Mouse (Mus musculus) liver, embryonic 14.5 days (tissue): ENCODE measurements at regions not wholly inside any gene's neighbourhood (a gene's known extent, or its start where the extent isn't known, plus 50 kb on each side); places are given as distances from the start of the nearest gene placed in this dataset.

Experiments
- ATAC-seq: fragments of 200-750 bp; cut with Nextera tagmentation; 2 replicates; pipeline ENCODE4 v1.8.0; 2017; ENCODE audit warnings: moderate number of reproducible peaks, mild to moderate bottlenecking, moderate library complexity; ENCODE audit not compliant: insufficient read depth
- DNase-seq, 3 experiments: peaks; one replicate each; pipeline ENCODE4 v3.0.0-alpha.2; 2012 to 2013; ENCODE audit warnings: low read depth in 3 of 3, low spot score in 3 of 3
- H3K27ac ChIP-seq: fragments of 300-500 bp; sonication (generic); 2 replicates; pipeline ENCODE4 v1.5.1; 2014; ENCODE audit warnings: moderate library complexity, mild to moderate bottlenecking, control low read depth, inconsistent platforms
- H3K27me3 ChIP-seq: fragments of 300-500 bp; sonication (generic); 2 replicates; pipeline ENCODE4 v1.6.1; 2014; ENCODE audit warnings: mild to moderate bottlenecking, low read length, moderate library complexity; ENCODE audit not compliant: control insufficient read depth, insufficient read depth
- H3K36me3 ChIP-seq: fragments of 300-500 bp; sonication (generic); replicated peaks from 2 replicates; pipeline ENCODE4 v1.6.1; 2014; ENCODE audit warnings: low read depth; ENCODE audit not compliant: control insufficient read depth, insufficient read depth
- H3K4me1 ChIP-seq, 2 experiments: fragments of 200-500 bp in 1 of 2; fragments of 300-500 bp in 1 of 2; sonication (generic) in 1 of 2; replicated peaks; 2 replicates each; pipeline ENCODE4 v1.6.1; 2012 to 2014; ENCODE audit warnings: antibody characterized with exemption in 1 of 2, inconsistent platforms in 1 of 2, low read length in 1 of 2; ENCODE audit not compliant: control insufficient read depth in 2 of 2, insufficient read depth in 2 of 2
- H3K4me2 ChIP-seq: fragments of 300-500 bp; sonication (generic); 2 replicates; pipeline ENCODE4 v1.6.1; 2014; ENCODE audit warnings: low read depth, mild to moderate bottlenecking, control low read depth, moderate library complexity
- H3K4me3 ChIP-seq, 2 experiments: fragments of 200-500 bp in 1 of 2; fragments of 300-500 bp in 1 of 2; sonication (generic) in 1 of 2; 2 replicates each; pipeline ENCODE4 v1.5.1; 2012 to 2014; ENCODE audit warnings: low read depth in 2 of 2, low read length in 2 of 2, mild to moderate bottlenecking in 2 of 2, control low read depth in 1 of 2, inconsistent platforms in 1 of 2, moderate library complexity in 1 of 2; ENCODE audit not compliant: insufficient read depth in 1 of 2
- H3K9ac ChIP-seq: fragments of 300-500 bp; sonication (generic); replicated peaks from 2 replicates; pipeline ENCODE4 v1.6.1; 2014; ENCODE audit warnings: mild to moderate bottlenecking, control low read depth, moderate library complexity
- H3K9me3 ChIP-seq: fragments of 300-500 bp; sonication (generic); 2 replicates; pipeline ENCODE4 v1.6.1; 2016; ENCODE audit warnings: low read length, mixed read lengths; ENCODE audit not compliant: control insufficient read depth
- CTCF ChIP-seq: IDR thresholded peaks from 2 replicates; pipeline ENCODE4 v1.5.1; 2016; ENCODE audit warnings: antibody characterized with exemption, low read depth, control low read depth
- EP300 ChIP-seq: IDR thresholded peaks from 2 replicates; pipeline ENCODE4 v1.6.1; 2016; ENCODE audit warnings: antibody characterized with exemption, low read depth
- WGBS: fragments of 180-500 bp; shearing (Covaris S2); extraction: QIAGEN DNeasy Blood & Tissue Kit; methylation state at CpG from one replicate; pipeline ENCODE4 v1.1.7; 2014; ENCODE audit not compliant: insufficient replicate concordance; 5-methylcytosine and 5-hydroxymethylcytosine counted together

DNA sequence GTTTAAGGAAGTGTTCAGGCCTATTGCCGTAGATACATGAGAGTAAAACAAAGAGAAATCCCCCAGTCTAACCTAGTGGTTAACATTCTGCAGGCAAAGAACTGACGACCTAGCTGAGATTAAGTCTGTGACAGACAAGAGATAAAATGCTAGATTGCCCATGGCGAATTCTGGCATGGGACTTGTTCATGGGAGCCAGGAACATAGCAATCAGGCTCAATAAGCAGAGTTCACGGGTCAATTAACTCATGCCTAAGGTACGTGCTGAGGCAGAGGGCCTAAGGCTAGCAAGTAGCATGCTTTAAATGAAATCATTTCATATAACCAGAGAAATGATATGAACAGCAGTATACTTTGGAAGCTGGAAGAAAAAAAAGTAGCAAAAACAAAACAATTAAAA lies 1119.2 kb upstream of the Adgrl2 start:
- no peaks in the 10 kb centered on the region for H3K36me3 ChIP-seq
- no peaks in the 10 kb centered on the region for H3K4me1 ChIP-seq
- no peaks in the 10 kb centered on the region for H3K9me3 ChIP-seq
- WGBS = 63% methylated on average over 5 of the region's 5 CpGs
- no peak overlapping the region for H3K9ac ChIP-seq
- DNase-seq (no peak), ATAC-seq (no peak)
- no peak overlapping the region for H3K4me3 ChIP-seq
- no peaks in the 10 kb centered on the region for H3K27me3 ChIP-seq
- no peak overlapping the region for H3K4me2 ChIP-seq
- no peak overlapping the region for H3K27ac ChIP-seq
- TF ChIP-seq EP300 (no peak), CTCF (no peak)

- 68% methylated on average over 6 of the region's 6 CpGs for WGBS
- ATAC-seq (no peak), DNase-seq (no peak)
- Histone ChIP-seq H3K9me3 (no peaks in the 10 kb centered on the region), H3K4me1 (no peaks in the 10 kb centered on the region), H3K9ac (no peak overlapping the region), H3K4me3 (no peak overlapping the region), H3K36me3 (no peaks in the 10 kb centered on the region), H3K27me3 (no peaks in the 10 kb centered on the region), H3K4me2 (no peak overlapping the region), H3K27ac (no peak overlapping the region)
- TF ChIP-seq EP300 (no peak), CTCF (no peak)
Measured at GRCm38 (mm10) chr3:150112231-150112630, 1121.9 kb upstream of the Adgrl2 start.

GRCm38 (mm10) chr3:150119866-150120265 lies 1129.5 kb upstream of the Adgrl2 start:
- no peak for TF ChIP-seq EP300
- no peak for TF ChIP-seq CTCF
- DNase-seq = no peak
- H3K9me3 ChIP-seq = no peaks in the 10 kb centered on the region
- 41% methylated on average over 3 of the region's 3 CpGs for WGBS
- no peak overlapping the region for H3K4me3 ChIP-seq
- H3K27ac ChIP-seq = no peak overlapping the region
- no peak overlapping the region for H3K9ac ChIP-seq
- ATAC-seq = no peak
- H3K36me3 ChIP-seq = no peaks in the 10 kb centered on the region
- no peaks in the 10 kb centered on the region for H3K4me1 ChIP-seq
- no peak overlapping the region for H3K4me2 ChIP-seq
- no peaks in the 10 kb centered on the region for H3K27me3 ChIP-seq

DNA sequence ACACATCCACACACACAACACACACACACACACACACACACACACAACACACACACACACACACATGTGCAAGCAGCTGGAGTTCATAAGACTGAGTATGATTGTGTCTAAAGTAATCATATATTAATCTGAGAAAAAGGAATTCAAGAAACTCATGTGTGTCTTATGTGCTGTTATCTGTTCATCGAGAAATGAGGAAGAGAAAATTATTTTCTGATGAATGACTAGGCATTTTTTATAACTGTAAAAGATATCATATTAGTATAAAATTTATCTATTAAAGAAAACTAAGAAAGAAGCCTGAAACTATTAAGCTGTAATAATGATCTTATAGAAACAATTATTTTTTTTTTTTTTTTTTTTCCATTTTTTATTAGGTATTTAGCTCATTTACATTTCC lies 1156.3 kb upstream of the Adgrl2 start:
- no peak overlapping the region for H3K27ac ChIP-seq
- no peaks in the 10 kb centered on the region for H3K36me3 ChIP-seq
- DNase-seq (no peak), ATAC-seq (no peak)
- TF ChIP-seq EP300 (no peak), CTCF (no peak)
- no peak overlapping the region for H3K4me3 ChIP-seq
- H3K27me3 ChIP-seq = no peaks in the 10 kb centered on the region
- 53% methylated on average over 1 of the region's 1 CpGs for WGBS
- no peak overlapping the region for H3K4me2 ChIP-seq
- no peaks in the 10 kb centered on the region for H3K9me3 ChIP-seq
- no peak overlapping the region for H3K9ac ChIP-seq
- no peaks in the 10 kb centered on the region for H3K4me1 ChIP-seq

DNA sequence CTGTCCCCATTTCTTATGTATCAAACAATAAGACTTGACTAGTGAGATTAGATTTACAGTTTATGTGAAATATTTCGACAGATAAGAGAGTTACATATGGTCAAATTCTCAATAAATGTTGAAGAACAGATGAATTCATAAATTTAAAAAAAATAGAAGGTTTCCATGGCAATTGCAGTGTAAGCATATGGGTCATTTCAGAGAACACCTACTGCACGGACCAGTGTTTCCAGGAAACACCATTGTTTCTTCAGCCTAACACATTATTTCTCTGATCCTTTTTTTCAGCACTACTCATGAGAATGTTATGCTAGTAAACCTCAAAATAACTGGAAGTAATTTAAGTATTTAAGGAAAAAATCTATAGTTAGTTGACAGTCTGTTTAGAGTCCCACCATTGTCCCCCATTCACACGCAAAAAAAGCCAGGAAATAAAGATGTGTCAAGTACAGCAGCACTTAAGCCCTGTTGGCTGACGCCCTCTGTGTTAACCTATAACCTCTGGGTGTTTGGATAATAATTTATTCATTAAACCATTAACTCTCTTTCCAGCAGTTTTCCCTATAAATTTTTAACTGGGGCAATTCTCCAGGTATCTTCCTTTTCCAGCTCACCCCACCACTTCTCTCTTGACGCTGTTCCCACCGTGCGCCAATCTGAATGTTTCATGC lies 1160.9 kb upstream of the Adgrl2 start:
- no peaks in the 10 kb centered on the region for H3K27me3 ChIP-seq
- no peak overlapping the region for H3K4me3 ChIP-seq

More for the DNA sequence above, 1160.9 kb upstream of the Adgrl2 start:
- Histone ChIP-seq H3K9me3 (no peaks in the 10 kb centered on the region), H3K4me2 (no peak overlapping the region), H3K4me1 (no peaks in the 10 kb centered on the region), H3K36me3 (no peaks in the 10 kb centered on the region), H3K27ac (no peak overlapping the region), H3K9ac (no peak overlapping the region)
- no peak for TF ChIP-seq EP300
- TF ChIP-seq CTCF = no peak
- WGBS = 72% methylated on average over 7 of the region's 7 CpGs
- ATAC-seq = no peak
- DNase-seq = no peak
